Mouse (Mus musculus): ENCODE measurements at regions not wholly inside any gene's neighbourhood (a gene's known extent, or its start where the extent isn't known, plus 50 kb on each side); places are given as distances from the start of the nearest gene placed in this dataset.
"Not testable (repeated sequence)": the region's sequence is repeated elsewhere in the genome, so short reads cannot be mapped to it uniquely, and the experiment has no call there.

GRCm38 (mm10) chr5:42884251-42884650 is 348.7 kb upstream of the Cpeb2 start:
- DNase-seq (ENCODE audit: low spot score), result no peak

DNA sequence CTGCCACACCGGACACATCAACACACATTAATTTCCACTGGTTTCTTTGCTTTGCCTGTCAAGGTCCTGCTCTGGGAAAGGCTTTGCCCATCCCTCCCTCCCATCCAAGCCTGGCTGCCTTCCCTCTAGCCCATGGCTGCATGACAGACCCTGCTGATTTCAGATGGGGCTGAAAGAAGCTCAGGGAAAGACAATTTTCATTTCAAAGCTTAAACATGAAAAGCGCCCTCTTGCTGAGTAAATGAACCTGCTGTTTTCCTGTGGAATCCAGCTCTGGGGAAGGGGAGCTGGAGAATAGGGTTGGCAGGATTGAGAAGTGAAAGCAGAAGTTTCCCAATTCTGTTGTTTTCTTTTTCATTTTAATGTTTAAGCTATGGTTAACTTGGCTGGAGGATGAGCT is 341.1 kb upstream of the Cpeb2 start:
- no peak for DNase-seq (ENCODE audit: low spot score)

GRCm38 (mm10) chr5:42906136-42906535 is 326.8 kb upstream of the Cpeb2 start:
- no peak for DNase-seq (ENCODE audit: low spot score)

DNA sequence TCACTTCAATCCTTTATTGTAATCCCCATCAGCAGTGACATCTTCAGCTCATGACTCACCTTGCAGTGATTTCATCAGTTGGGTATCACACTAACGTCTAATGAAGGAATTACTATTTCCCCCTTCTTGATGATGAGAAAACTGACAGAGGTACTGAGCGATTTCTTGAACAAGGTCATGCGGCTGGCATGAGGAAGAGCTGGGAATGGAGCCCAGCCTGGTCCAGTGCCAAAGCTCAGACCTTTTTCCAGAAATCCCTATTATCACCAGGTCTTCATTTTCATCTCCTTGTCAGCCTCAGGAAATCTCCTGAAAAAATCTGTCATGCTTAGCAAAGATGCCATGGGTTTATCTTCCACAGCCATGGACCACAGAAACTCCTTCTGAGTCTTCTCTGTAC is 313.6 kb upstream of the Cpeb2 start:
- DNase-seq (ENCODE audit: low spot score), result peak; percentile 38

- DNase-seq (ENCODE audit: low spot score), result no peak
Measured at GRCm38 (mm10) chr5:42932106-42932505, 300.9 kb upstream of the Cpeb2 start.

GRCm38 (mm10) chr5:42959296-42959862 is 273.6 kb upstream of the Cpeb2 start:
- no peak for DNase-seq (ENCODE audit: low spot score)

DNA sequence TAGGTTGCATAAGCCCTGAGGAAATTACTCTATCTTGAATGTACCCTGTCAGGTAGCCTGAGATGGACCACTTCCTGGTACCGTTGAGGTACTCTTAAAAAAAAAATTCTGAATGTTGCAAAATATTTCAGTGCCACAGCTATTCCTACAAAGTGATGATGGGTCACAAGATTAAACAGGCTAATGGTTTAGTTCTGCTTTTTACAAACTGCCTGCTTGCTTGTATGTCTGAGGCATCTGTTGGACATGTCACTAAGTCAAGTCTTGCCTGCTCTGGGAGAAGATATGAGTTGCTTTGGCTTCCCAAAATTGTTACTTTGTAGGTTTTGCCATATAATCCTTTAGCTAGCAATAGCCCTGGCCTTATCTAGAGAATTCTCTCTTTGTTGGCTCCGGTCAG is 266.0 kb upstream of the Cpeb2 start:
- not testable (repeated sequence) for DNase-seq (ENCODE audit: low spot score)

- DNase-seq (ENCODE audit: low spot score), result no peak
Measured at GRCm38 (mm10) chr5:42969209-42969608, 263.8 kb upstream of the Cpeb2 start.

DNA sequence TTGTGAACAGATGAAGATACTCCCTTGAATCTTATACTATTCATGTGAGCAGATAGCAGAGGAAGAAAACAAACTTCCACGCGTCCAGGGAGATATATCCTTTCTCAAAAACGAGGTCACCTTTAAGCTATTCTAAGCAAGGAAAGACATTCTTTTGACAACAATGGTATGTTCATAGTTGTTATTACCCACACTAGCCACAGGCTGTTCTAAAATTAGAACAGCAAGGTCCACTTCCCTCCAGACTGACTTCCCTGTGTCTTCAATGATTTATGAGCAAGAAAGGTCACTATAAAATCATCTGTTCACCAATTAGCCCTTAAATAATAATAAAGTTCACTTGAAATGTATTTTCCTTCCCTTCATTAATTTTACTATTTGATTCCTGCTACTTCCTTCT is 263.3 kb upstream of the Cpeb2 start:
- DNase-seq (ENCODE audit: low spot score), result no peak

DNA sequence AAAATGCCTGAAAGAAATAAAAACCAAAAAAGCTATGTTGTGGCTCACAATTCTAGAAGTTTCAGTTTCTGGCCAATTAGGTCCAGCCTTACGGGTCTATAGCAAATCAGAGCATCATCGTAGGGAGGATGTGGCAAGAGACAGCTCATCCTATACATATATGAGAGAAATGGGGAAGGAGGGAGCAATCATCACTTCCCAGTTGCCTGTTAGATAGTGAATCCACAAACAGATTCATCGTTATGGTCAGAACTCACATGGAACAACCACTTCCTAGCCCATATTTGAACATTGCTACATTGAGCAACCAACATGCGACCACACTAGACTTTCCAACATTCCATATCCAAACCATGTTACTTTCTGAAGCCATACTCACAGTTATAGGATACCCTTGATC is 255.9 kb upstream of the Cpeb2 start:
- DNase-seq (ENCODE audit: low spot score), result no peak

DNA sequence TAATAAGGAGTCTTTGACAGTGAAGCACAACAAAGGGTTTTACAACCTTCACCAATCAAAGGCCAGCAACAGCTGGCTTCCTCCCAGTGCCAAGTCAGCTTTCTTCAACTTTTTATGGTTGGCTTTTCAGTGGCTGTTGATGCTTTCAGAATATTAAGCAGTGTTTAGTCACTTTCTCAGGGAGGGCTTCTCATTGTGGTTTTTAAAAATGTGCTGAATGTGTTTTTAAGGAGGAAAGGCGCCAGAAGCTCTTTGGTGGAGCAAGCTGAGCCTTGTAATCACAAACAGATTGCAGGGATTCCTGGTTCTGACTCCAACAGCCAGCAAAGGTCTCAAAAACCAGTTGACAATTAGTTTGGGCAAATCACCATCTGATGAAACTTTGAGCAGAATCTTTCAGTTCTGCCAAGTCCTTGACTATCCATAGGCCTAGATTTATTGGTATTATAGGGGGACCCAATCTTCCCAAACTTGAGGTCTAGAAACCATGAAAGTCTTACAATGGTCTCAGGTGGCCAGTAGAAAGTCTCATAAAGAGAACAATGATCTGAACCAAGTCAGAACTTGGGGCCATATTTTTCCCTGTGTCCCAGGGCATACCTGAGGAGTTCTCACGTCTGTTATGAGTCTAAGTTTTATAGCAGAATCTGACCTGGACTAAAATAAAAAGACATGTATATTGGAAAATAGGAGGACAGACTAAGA is 251.9 kb upstream of the Cpeb2 start:
- no peak for DNase-seq (ENCODE audit: low spot score)

- no peak for DNase-seq (ENCODE audit: low spot score)
Measured at GRCm38 (mm10) chr5:42986203-42986602, 246.8 kb upstream of the Cpeb2 start.

GRCm38 (mm10) chr5:42987710-42988466 is 245.1 kb upstream of the Cpeb2 start:
- no peak for DNase-seq (ENCODE audit: low spot score)

DNA sequence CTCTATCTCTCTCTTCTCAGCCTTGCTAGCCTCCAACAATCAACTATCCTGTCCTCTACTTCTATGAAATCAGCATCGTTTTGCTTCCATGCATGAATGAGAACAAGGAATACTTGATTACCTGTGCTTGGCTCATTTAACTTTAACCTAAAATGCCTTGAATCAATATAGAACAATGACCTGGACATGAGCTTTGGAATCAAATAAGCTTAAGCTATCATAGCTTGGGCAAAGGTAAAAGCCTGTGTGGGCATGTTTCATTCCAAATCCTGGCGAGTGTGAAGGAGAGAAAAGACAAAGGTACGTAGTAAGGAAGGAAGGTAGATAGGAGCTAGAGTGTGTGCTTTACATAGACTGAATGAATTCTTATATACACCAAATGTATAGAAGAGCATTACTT is 243.7 kb upstream of the Cpeb2 start:
- DNase-seq (ENCODE audit: low spot score), result no peak

- no peak for DNase-seq (ENCODE audit: low spot score)
Measured at GRCm38 (mm10) chr5:43024006-43024593, 208.9 kb upstream of the Cpeb2 start.

DNA sequence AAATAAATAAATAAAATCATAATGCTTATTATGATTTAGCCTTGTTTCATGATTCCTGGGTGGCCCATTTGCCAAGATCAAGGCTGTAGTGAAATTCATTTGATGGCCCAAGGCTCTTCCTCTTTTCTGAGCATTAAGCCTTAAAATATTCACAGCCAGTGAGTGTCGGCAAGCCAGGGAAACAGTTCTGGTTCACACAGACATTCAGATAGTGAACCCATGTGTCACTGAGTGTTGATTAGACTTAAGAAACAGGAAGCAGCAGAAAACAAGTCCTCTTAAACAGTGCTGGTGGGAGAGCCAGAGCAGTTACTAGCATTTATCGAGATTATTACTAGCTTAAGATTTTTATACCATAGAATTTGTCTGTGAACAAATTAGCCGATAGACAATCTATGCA is 201.7 kb upstream of the Cpeb2 start:
- DNase-seq (ENCODE audit: low spot score), result no peak

GRCm38 (mm10) chr5:43031916-43032315 is 201.1 kb upstream of the Cpeb2 start:
- no peak for DNase-seq (ENCODE audit: low spot score)

DNA sequence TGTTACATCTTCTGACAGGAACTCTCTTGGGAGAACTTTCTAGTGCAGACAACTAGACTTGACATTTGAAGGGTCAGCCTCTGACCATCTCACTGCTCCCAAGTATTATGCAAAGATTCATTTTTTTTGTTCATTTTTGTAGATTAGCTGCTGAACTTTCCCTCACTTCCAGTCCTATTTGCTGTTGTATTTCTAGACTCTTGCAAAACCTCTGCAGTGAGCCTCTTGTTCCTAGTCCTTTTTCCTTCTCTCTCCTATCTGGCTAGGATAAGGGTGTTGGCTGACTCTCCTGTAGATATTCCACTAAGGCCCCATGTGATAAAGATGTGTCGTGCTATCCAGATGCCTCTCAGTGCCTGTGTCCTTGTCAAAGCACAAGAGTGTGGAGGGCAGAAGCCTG is 198.5 kb upstream of the Cpeb2 start:
- no peak for DNase-seq (ENCODE audit: low spot score)

GRCm38 (mm10) chr5:43037592-43037991 is 195.4 kb upstream of the Cpeb2 start:
- peak; percentile 50 for DNase-seq (ENCODE audit: low spot score)

DNA sequence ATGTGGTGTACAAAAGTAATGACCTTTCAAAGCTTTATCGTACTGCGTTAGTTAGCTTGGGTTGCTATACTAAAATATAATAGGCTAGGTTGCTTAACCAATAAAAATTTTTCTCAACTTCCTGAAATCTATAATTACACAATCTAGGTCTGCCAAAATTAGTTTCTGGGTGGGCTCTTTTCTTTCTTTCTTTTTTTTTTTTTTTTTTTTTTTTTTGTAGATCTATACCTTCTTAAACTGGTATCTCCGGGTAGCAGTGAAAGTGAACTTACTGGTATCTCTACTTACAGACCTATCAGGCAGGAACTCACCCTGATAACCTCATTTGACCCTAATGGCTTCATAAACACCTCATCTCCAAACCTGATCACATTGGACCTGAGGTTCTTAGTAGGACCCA is 193.4 kb upstream of the Cpeb2 start:
- DNase-seq (ENCODE audit: low spot score), result no peak

DNA sequence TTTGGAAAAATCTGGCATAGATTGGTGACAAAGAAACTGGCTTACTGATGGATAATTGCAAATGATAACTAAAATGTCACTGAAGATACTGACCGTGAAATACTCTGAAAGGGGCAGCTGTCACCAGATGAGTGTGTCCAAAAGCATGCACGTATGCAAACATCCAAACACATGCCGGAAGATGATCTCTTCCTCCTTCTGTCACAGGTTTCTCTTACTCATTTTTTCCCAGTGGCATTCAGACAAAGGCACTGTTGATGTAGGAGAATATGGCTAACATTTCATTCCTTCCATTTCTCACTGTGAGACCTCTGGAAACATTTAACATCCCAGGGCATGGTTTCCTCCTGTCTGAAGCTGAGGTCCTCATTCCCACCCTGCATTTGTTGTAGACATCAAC is 190.4 kb upstream of the Cpeb2 start:
- DNase-seq (ENCODE audit: low spot score), result no peak

GRCm38 (mm10) chr5:43045860-43046259 is 187.1 kb upstream of the Cpeb2 start:
- no peak for DNase-seq (ENCODE audit: low spot score)

- no peak for DNase-seq (ENCODE audit: low spot score)
Measured at GRCm38 (mm10) chr5:43047316-43047715, 185.7 kb upstream of the Cpeb2 start.

All from testis, postnatal 10 days (tissue).